Mouse (Mus musculus) forebrain, embryonic 14.5 days (tissue): ENCODE results near the gene Antxr1. TPM values are rescaled to one million over a fixed set of nuclear protein-coding genes. Genes with fewer than 3 reads are reported as not detected.

Experiments
- ATAC-seq: fragments of 200-750 bp; cut with Nextera tagmentation; 2 replicates; pipeline ENCODE4 v1.8.0; 2017; ENCODE audit warnings: mild to moderate bottlenecking, moderate library complexity
- DNase-seq: peaks from one replicate; pipeline ENCODE4 v3.0.0-alpha.2; 2015; ENCODE audit warnings: low spot score
- H3K27ac ChIP-seq: fragments of 300-500 bp; sonication (generic); 2 replicates; pipeline ENCODE4 v1.5.1; 2014; ENCODE audit warnings: low read depth, mild to moderate bottlenecking, control low read depth, low read length, moderate library complexity
- H3K27me3 ChIP-seq: fragments of 300-500 bp; sonication (generic); replicated peaks from 2 replicates; pipeline ENCODE4 v1.6.1; 2014; ENCODE audit warnings: low read length, control low read depth, mixed read lengths; ENCODE audit not compliant: control insufficient read depth, insufficient read depth
- H3K36me3 ChIP-seq: fragments of 300-500 bp; sonication (generic); 2 replicates; pipeline ENCODE4 v1.6.1; 2014; ENCODE audit warnings: low read length, control low read depth; ENCODE audit not compliant: control insufficient read depth, insufficient read depth
- H3K4me1 ChIP-seq: fragments of 300-500 bp; sonication (generic); 2 replicates; pipeline ENCODE4 v1.6.1; 2014; ENCODE audit warnings: antibody characterized with exemption, low read length, control low read depth; ENCODE audit not compliant: control insufficient read depth, insufficient read depth
- H3K4me2 ChIP-seq: fragments of 300-500 bp; sonication (generic); 2 replicates; pipeline ENCODE4 v1.6.1; 2014; ENCODE audit warnings: mild to moderate bottlenecking, control low read depth, low read length
- H3K4me3 ChIP-seq: fragments of 300-500 bp; sonication (generic); 2 replicates; pipeline ENCODE4 v1.5.1; 2014; ENCODE audit warnings: low read depth, low read length, control low read depth
- H3K9ac ChIP-seq: fragments of 300-500 bp; sonication (generic); 2 replicates; pipeline ENCODE4 v1.6.1; 2014; ENCODE audit warnings: mild to moderate bottlenecking, low read length, control low read depth, moderate library complexity
- H3K9me3 ChIP-seq: fragments of 300-500 bp; sonication (generic); replicated peaks from 2 replicates; pipeline ENCODE4 v1.6.1; 2016; ENCODE audit warnings: low read length, control low read depth, mixed read lengths; ENCODE audit not compliant: control insufficient read depth
- WGBS: fragments of 180-500 bp; shearing (Covaris S2); extraction: QIAGEN DNeasy Blood & Tissue Kit; methylation state at CpG from one replicate; pipeline ENCODE4 v1.1.7; 2014; 5-methylcytosine and 5-hydroxymethylcytosine counted together
- polyA plus RNA-seq: library from polyadenylated mRNA; unstranded; fragments of >200 nt; fragmentation: Nextera tagmentation; extraction: Ambion mirVana; gene quantifications from 2 replicates; pipeline ENCODE4 v1.2.1, GENCODE M21; 2014

Gene Antxr1
- polyA plus RNA-seq, 1 experiment from 2014 or later, result 2.3 TPM

DNA sequence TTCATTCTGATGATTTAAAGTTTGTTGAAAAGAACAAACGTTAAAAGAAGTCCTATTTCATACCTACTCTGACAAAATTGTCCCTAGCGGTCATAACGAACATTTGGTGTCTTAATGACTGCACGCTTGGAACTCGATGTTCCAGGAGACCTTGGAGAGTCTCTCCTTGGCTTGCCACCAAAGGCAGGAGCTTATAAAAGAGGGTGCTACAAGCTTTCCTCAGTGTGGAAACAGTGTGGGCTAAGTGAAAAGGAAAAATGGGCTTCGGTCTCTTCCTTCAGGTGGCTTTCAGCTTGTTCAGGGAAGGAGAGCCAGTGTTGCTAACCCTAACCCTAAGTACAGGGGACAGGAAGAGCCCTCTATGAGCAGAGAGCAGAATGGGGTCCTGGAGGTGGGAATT, 164.7 kb downstream of the Antxr1 start:
- ATAC-seq (no peak), DNase-seq (no peak)
- H3K4me1 ChIP-seq, result no peaks in the 10 kb centered on the region
- H3K4me3 ChIP-seq, result no peak overlapping the region
- no peaks in the 10 kb centered on the region for H3K9me3 ChIP-seq
- H3K4me2 ChIP-seq, result no peak overlapping the region
- no peak overlapping the region for H3K9ac ChIP-seq
- H3K36me3 ChIP-seq, result no peaks in the 10 kb centered on the region
- no peak overlapping the region for H3K27ac ChIP-seq
- H3K27me3 ChIP-seq, result no peaks in the 10 kb centered on the region
- 88% methylated on average over 6 of the region's 6 CpGs for WGBS

DNA sequence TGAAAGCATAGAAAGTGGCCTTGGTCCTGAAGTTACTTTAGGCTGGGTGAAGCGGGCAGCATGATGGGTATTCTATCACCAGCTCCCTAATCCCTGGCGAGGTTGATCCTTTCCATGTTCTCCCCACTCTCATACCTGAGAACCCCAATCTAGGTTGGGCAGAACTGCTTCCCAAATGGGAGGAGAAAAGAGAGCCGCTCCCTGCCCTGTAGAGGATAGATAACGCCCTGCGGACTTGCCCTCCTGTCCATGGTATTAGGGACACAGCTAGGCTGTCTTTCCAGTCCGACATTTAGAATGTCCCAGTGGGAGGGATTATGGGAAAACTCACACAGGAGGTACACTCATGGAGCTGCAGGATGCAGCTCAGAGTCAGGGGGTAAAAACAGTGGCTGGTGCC, 165.3 kb downstream of the Antxr1 start:
- no peak for ATAC-seq
- WGBS, result 88% methylated on average over 6 of the region's 6 CpGs
- Histone ChIP-seq H3K9ac (no peak overlapping the region), H3K9me3 (no peaks in the 10 kb centered on the region), H3K4me3 (no peak overlapping the region), H3K4me1 (no peaks in the 10 kb centered on the region), H3K27ac (no peak overlapping the region), H3K36me3 (no peaks in the 10 kb centered on the region), H3K4me2 (no peak overlapping the region), H3K27me3 (no peaks in the 10 kb centered on the region)
- no peak for DNase-seq

DNA sequence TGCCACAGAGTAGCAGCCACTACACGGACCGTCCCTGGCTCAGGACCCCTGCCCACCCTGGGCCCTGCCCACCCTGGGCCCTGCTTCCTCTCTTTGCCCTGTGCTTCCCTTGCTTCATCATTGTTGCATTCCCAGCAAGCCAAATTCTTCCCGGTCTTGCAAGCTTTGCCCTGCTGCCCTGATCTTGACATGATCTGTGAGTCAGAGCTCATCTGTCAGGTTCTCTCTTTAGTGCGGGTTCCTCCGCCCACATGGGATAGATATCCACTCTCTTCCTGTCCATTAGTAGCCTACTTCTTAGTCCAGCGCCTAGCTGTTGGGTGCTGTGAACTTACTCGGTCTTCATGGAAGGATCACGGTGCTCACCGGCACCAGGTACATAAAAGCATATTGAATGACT, 167.6 kb downstream of the Antxr1 start:
- no peaks in the 10 kb centered on the region for H3K27me3 ChIP-seq
- H3K4me1 ChIP-seq, result no peaks in the 10 kb centered on the region
- WGBS, result 92% methylated on average over 9 of the region's 9 CpGs
- ATAC-seq (no peak), DNase-seq (no peak)
- no peaks in the 10 kb centered on the region for H3K9me3 ChIP-seq
- no peak overlapping the region for H3K4me2 ChIP-seq
- no peak overlapping the region for H3K9ac ChIP-seq
- H3K4me3 ChIP-seq, result no peak overlapping the region
- no peaks in the 10 kb centered on the region for H3K36me3 ChIP-seq
- no peak overlapping the region for H3K27ac ChIP-seq

DNA sequence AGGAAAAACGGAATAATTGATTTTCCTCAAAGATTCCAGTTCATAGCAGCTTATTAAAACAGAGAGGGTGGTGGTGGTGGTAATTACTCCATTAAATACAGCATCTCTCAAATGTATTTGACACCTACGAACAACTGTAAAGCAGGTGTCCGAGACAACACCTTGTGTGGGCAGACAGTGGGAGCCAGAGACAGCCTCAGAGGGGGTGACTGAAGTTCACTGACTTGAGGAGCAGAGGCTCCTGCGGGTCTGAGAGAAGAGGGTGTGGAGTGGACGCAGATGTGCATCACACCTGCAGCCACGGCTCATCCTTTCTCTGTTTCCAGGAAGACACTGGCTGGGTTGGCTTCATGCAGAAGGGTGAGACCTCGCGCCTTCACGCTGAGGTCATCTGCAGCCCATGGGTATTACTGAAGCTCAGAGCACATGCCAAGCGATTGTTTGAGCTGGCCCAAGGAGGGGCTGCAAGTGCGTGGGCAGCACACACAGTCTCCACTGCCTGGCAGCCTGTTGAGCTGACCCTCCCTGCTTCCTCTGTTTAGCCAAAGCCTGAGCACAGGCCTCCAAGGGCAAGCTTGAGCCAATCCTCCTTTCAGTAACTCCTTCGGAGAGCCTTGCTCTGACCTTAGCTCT, 168.8 kb downstream of the Antxr1 start:
- no peaks in the 10 kb centered on the region for H3K27me3 ChIP-seq
- 85% methylated on average over 12 of the region's 12 CpGs for WGBS
- no peak overlapping the region for H3K27ac ChIP-seq
- no peaks in the 10 kb centered on the region for H3K36me3 ChIP-seq
- no peak overlapping the region for H3K9ac ChIP-seq
- no peaks in the 10 kb centered on the region for H3K9me3 ChIP-seq
- H3K4me3 ChIP-seq, result no peak overlapping the region
- DNase-seq (no peak), ATAC-seq (no peak)
- H3K4me2 ChIP-seq, result no peak overlapping the region
- H3K4me1 ChIP-seq, result no peaks in the 10 kb centered on the region

DNA sequence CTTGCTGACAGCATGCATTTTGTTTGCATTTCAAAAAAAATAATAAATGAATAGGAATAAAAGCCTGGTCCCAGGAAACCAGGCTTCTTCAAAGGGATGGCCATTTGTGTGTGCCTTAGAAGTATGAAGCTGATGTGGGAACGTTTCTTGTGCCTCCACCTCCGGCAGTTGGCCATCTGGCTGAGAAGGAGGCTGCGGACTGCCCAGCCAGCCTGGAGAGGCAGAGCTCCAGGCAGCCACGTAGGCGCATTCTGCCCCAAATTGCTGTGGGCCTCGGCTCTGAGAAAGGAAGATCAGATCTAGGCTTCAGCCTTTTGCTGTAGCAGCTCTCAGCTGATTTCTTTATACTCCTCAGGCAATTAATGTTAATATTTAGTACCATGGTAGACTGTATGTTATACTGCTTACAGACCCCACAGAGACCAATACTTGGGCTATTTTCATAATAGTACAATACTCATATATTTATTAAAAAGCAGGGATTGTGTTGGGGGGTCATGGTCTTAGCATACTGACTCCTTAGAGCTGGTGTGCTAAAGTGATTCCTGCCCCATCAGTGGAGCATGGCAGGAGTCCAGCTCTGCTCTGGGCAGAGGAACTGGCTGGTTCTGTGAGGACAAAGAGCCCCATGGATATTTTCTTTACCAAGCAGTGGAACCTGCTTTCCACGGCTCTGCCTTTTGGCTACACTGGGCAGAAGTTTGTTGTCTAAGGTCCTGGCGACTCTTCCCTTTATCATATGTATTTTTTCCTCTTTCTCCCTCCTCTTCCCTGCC, 169.9 kb downstream of the Antxr1 start:
- ATAC-seq (no peak), DNase-seq (no peak)
- WGBS, result 83% methylated on average over 8 of the region's 8 CpGs
- no peaks in the 10 kb centered on the region for H3K4me1 ChIP-seq
- H3K4me3 ChIP-seq, result no peak overlapping the region
- H3K9me3 ChIP-seq, result no peaks in the 10 kb centered on the region
- no peaks in the 10 kb centered on the region for H3K36me3 ChIP-seq
- H3K9ac ChIP-seq, result no peak overlapping the region
- no peaks in the 10 kb centered on the region for H3K27me3 ChIP-seq
- no peak overlapping the region for H3K4me2 ChIP-seq
- no peak overlapping the region for H3K27ac ChIP-seq

DNA sequence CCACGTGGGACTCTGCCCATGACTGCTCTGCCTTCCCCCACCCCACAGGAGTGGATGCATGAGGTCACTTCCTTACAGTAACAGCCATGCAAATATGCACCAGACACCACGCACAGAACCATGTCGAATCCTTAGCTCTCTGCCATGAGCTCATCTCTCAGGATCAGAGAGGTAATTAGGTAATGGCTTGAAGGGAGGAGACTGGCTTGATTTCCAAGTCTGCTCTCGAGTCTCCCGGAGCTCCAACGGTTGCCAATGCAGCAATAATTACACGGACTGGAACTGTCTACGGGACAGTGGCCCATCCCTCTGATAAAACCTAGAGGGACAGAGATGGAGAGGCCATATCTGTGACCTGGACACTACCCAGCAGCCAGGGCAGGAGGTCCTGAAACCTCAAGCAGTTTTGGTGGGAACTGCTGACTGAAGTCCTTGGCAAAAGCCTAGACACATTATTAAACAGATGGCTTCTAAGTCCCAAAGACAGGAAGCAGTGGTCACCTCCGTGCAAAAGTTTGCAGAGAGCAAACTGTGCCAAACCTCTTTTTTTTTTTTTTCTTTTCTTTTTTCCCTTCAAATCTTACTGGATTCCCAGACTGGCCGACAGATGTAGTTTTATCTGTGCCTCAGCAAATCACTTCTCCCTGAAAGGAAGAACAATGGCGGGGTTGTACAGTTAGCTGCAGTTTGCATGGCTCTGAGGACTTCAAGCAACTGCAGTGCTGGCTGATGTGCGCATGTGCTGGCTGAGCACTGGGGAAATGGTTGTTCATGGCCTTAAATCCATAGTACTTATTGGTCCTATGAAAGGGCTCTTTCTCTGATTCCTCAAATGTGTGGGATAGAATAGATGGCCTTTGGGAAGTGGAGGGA, 174.0 kb downstream of the Antxr1 start:
- Histone ChIP-seq H3K4me3 (no peak overlapping the region), H3K27ac (no peak overlapping the region), H3K4me1 (no peaks in the 10 kb centered on the region), H3K9ac (no peak overlapping the region), H3K9me3 (no peaks in the 10 kb centered on the region), H3K27me3 (no peaks in the 10 kb centered on the region), H3K4me2 (no peak overlapping the region), H3K36me3 (no peaks in the 10 kb centered on the region)
- ATAC-seq (no peak), DNase-seq (no peak)
- WGBS, result 76% methylated on average over 12 of the region's 12 CpGs

DNA sequence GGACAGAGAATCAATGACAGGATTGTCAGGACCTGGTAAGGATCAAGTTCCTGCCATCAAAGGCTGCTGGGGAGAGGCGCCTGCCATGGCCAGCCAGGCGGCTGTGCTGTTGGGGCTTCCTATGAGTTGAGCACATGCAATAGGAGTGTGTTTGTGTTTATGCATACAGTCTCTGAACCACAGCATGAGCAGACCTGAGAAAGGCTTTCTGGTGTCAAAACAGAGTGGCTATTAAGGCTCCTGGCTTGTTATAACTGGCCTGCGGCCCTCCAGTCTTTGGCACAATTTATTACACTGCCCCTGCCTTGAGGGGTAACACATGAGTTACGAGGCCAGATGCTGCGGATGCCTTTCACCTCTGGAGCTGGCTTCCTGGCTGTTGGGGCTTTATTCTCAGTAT, 175.4 kb downstream of the Antxr1 start:
- no peak for DNase-seq
- H3K4me1 ChIP-seq, result no peaks in the 10 kb centered on the region
- 91% methylated on average over 5 of the region's 5 CpGs for WGBS

DNA sequence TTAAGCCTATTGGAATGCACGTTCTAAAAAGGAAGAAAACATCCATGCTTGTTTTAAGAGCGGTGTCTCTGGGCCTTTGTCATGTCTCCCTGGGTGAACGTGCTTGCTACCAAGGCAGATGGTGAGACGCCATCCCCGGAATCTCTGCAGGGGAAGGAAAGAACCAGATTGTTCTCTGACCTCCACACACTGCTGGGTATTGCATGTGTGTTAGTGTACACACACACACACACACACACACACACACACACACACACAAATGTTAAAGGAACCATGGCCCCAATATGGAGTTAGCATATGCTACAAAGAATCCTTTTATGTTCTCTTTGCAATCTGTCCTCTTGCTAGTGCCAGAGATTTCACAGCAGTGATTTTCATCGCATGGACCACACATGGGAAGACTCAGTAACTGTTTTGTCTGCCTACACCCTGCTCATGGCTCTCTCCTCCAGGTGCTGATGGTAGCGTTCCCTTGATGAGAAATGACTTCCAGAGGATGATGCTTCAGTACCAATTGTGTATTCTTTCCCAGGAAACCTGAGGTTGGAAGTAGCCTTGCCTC, 177.5 kb downstream of the Antxr1 start:
- 72% methylated on average over 7 of the region's 7 CpGs for WGBS
- no peaks in the 10 kb centered on the region for H3K27me3 ChIP-seq
- no peaks in the 10 kb centered on the region for H3K4me1 ChIP-seq
- peak; percentile 48 for DNase-seq
- no peak overlapping the region for H3K4me3 ChIP-seq
- no peaks in the 10 kb centered on the region for H3K9me3 ChIP-seq
- H3K9ac ChIP-seq, result no peak overlapping the region
- H3K4me2 ChIP-seq, result no peak overlapping the region
- ATAC-seq, result no peak
- no peaks in the 10 kb centered on the region for H3K36me3 ChIP-seq
- H3K27ac ChIP-seq, result no peak overlapping the region

More for the DNA sequence above, 175.4 kb downstream of the Antxr1 start:
- Histone ChIP-seq H3K4me3 (no peak overlapping the region), H3K27me3 (no peaks in the 10 kb centered on the region), H3K9me3 (no peaks in the 10 kb centered on the region), H3K27ac (no peak overlapping the region), H3K36me3 (no peaks in the 10 kb centered on the region), H3K9ac (no peak overlapping the region), H3K4me2 (no peak overlapping the region)
- ATAC-seq, result no peak
